Mouse (Mus musculus): Measurements from ENCODE around the gene Ino80. TPM values are rescaled to one million over a fixed set of nuclear protein-coding genes. Genes with fewer than 3 reads are reported as not detected.
A peak's percentile ranks its signal among the peaks of the same experiment; 100 is the strongest.

Gene Ino80
- total and polyA plus RNA-seq, 3 experiments, result 10.6 to 17.8 (median 11.4) TPM

GRCm38 (mm10) chr2:119486488-119486887 lies 9.0 kb upstream of the Ino80 start:
- no peaks in the 10 kb centered on the region for H3K4me1 ChIP-seq (ENCODE audit: control insufficient read depth in 1 of 2, insufficient read depth in 2 of 2)
- H3K36me3 ChIP-seq (replicated peaks in 1 of 2; ENCODE audit: control insufficient read depth in 1 of 2, insufficient read depth in 1 of 2, low read length in 1 of 2), result no peaks in the 10 kb centered on the region
- DNase-seq (ENCODE audit: extremely low read depth), result no peak
- no peaks in the 10 kb centered on the region for H3K79me2 ChIP-seq (replicated peaks; ENCODE audit: control insufficient read depth, extremely low read depth, insufficient read depth, poor library complexity, severe bottlenecking)
- H3K27me3 ChIP-seq (replicated peaks), result no peaks in the 10 kb centered on the region
- H3K4me2 ChIP-seq (ENCODE audit: insufficient read depth, low read depth, poor library complexity, severe bottlenecking), result no peak overlapping the region
- H3K4me3 ChIP-seq (replicated peaks in 1 of 3; ENCODE audit: low read depth in 2 of 3, low read length in 2 of 3, poor library complexity in 1 of 3), result no peak overlapping the region
- dilution Hi-C loops (cut with MboI; ENCODE audit: extremely low pct_ligation_motif_present, extremely low pct_unique_long_range_greater_than_20kb, low sequenced_read_pairs) (no loop called here), in situ Hi-C loops (cut with MboI; ENCODE audit: low pct_ligation_motif_present, low pct_unique_long_range_greater_than_20kb, low sequenced_read_pairs) (no loop called here)
- no peak for TF ChIP-seq IRF4 (IDR thresholded peaks at IDR 0.05; ENCODE audit: low read depth, low read length)
- 0 out of 2 replicates have a peak, but pooled peaks have one; percentile 10 for TF ChIP-seq ZNF384 (IDR thresholded peaks at IDR 0.05; ENCODE audit: low read depth, low read length)
- no peak for TF ChIP-seq MAZ (IDR thresholded peaks at IDR 0.05; ENCODE audit: low read depth, low read length)
- TF ChIP-seq JUND (conservative IDR thresholded peaks at IDR 0.05; ENCODE audit: low read depth, low read length), result no peak
- TF ChIP-seq NRF1 (IDR thresholded peaks at IDR 0.05; ENCODE audit: low read depth, low read length), result no peak
- no peaks in the 10 kb centered on the region for H3K9me3 ChIP-seq (replicated peaks; ENCODE audit: low read length)
- H3K27ac ChIP-seq (ENCODE audit: insufficient read depth, low read depth), result no peak overlapping the region
- no peak overlapping the region for H3K9ac ChIP-seq (ENCODE audit: insufficient read depth, low read depth)

- no peak for DNase-seq (ENCODE audit: extremely low read depth)
- Histone ChIP-seq H3K27ac (ENCODE audit: insufficient read depth, low read depth) (no peak overlapping the region), H3K36me3 (replicated peaks in 1 of 2; ENCODE audit: control insufficient read depth in 1 of 2, insufficient read depth in 1 of 2, low read length in 1 of 2) (peaks cover 0 to 5% of the 10 kb centered on the region in 2 experiments), H3K9me3 (replicated peaks; ENCODE audit: low read length) (no peaks in the 10 kb centered on the region), H3K9ac (ENCODE audit: insufficient read depth, low read depth) (no peak overlapping the region), H3K4me1 (ENCODE audit: control insufficient read depth in 1 of 2, insufficient read depth in 2 of 2) (peaks cover 0 to 8% of the 10 kb centered on the region in 2 experiments; a peak in 1 of 4 replicates), H3K4me2 (ENCODE audit: insufficient read depth, low read depth, poor library complexity, severe bottlenecking) (no peak overlapping the region), H3K79me2 (replicated peaks; ENCODE audit: control insufficient read depth, extremely low read depth, insufficient read depth, poor library complexity, severe bottlenecking) (no peaks in the 10 kb centered on the region), H3K4me3 (replicated peaks in 1 of 3; ENCODE audit: low read depth in 2 of 3, low read length in 2 of 3, poor library complexity in 1 of 3) (no peak overlapping the region), H3K27me3 (replicated peaks) (no peaks in the 10 kb centered on the region)
- TF ChIP-seq JUND (conservative IDR thresholded peaks at IDR 0.05; ENCODE audit: low read depth, low read length) (no peak), IRF4 (IDR thresholded peaks at IDR 0.05; ENCODE audit: low read depth, low read length) (no peak), HCFC1 (IDR thresholded peaks at IDR 0.05; ENCODE audit: low read depth, low read length) (no peak), E2F4 (IDR thresholded peaks at IDR 0.05; ENCODE audit: insufficient replicate concordance, low read depth, low read length) (no peak)
- in situ Hi-C loops (cut with MboI; ENCODE audit: low pct_ligation_motif_present, low pct_unique_long_range_greater_than_20kb, low sequenced_read_pairs) (no loop called here), dilution Hi-C loops (cut with MboI; ENCODE audit: extremely low pct_ligation_motif_present, extremely low pct_unique_long_range_greater_than_20kb, low sequenced_read_pairs) (no loop called here)
These were observed 4.8 kb upstream of the Ino80 start for GRCm38 (mm10) chr2:119482307-119482706.

- in situ Hi-C loops (cut with MboI; ENCODE audit: low pct_ligation_motif_present, low pct_unique_long_range_greater_than_20kb, low sequenced_read_pairs) (no loop called here), dilution Hi-C loops (cut with MboI; ENCODE audit: extremely low pct_ligation_motif_present, extremely low pct_unique_long_range_greater_than_20kb, low sequenced_read_pairs) (no loop called here)
- Histone ChIP-seq H3K9ac (ENCODE audit: insufficient read depth, low read depth) (peak overlapping the region; percentile 50), H3K36me3 (replicated peaks in 1 of 2; ENCODE audit: control insufficient read depth in 1 of 2, insufficient read depth in 1 of 2, low read length in 1 of 2) (peaks cover 0 to 12% of the 10 kb centered on the region in 2 experiments), H3K4me2 (ENCODE audit: insufficient read depth, low read depth, poor library complexity, severe bottlenecking) (peak overlapping the region; percentile 62), H3K9me3 (replicated peaks; ENCODE audit: low read length) (no peaks in the 10 kb centered on the region), H3K4me1 (ENCODE audit: control insufficient read depth in 1 of 2, insufficient read depth in 2 of 2) (peaks cover 5 to 21% of the 10 kb centered on the region in 2 experiments; a peak in 3 of 4 replicates), H3K27me3 (replicated peaks) (no peaks in the 10 kb centered on the region), H3K79me2 (replicated peaks; ENCODE audit: control insufficient read depth, extremely low read depth, insufficient read depth, poor library complexity, severe bottlenecking) (peaks cover 34% of the 10 kb centered on the region), H3K4me3 (replicated peaks in 1 of 3; ENCODE audit: low read depth in 2 of 3, low read length in 2 of 3, poor library complexity in 1 of 3) (peak overlapping the region; percentile 82 to 93 (median 86)), H3K27ac (ENCODE audit: insufficient read depth, low read depth) (no peak overlapping the region)
- DNase-seq (ENCODE audit: extremely low read depth), result no peak
- TF ChIP-seq ZKSCAN1 (IDR thresholded peaks at IDR 0.05; ENCODE audit: borderline replicate concordance, low read depth, low read length) (no peak), CHD1 (IDR thresholded peaks at IDR 0.05; ENCODE audit: low read depth, low read length) (peak; percentile 51; the same call in 1 of the 2 replicates), NELFE (IDR thresholded peaks at IDR 0.05; ENCODE audit: low read depth, low read length) (no peak)
These were observed 886 bp upstream of the Ino80 start for GRCm38 (mm10) chr2:119478397-119478749.
